Mouse (Mus musculus) retina, postnatal 1 day (tissue): Measurements from ENCODE around the gene Bbs10.

Source experiments
- DNase-seq: peaks from one replicate; pipeline ENCODE4 v3.0.0-alpha.2; 2012

Bbs10 gene

DNA sequence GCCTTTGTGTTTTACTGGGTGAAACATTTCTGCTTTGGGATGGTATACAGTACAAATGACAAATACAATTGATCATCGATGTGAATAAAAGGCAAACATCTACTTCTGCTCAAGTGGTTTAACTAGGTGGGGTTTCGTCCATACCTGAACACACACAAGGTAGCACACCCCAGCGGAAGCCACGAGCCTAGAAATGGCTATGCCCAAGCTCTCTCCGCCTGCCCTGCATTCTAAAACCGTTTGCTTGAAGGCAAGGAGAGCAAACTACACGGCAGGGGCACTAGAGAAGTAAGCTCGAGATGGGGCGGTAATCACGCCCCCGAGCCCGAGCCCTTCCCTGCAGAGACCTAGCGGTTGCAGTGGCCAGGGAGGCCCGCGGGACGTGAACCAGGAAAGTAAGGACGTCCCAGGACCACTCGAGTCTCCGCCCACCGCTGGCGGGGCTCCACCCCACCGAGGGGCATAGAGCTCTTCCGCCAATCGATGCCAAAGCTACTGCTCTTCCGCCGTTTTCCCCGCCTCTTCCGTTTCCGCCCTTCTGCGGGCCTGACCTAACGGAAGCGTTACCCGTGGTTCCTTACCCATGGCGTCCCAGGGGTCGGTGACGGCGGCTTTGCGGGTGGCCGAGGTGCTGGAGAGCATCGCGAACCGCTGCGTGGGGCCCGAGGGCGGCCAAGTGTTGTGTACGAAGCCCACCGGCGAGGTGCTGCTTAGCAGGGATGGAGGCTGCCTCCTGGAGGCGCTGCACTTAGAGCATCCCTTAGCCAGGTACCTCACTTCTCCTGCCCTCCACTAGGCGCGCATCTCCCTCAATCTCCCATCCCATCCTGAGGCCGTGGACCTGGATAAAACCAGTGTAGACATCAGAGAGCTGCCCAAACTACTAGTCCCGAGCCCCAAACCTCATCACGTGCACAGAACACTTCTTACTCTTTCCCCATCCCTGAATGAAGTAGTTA is at the start of gene Bbs10:
Bbs10 (plus strand) TSS at position 540 of the 959 bp plus-strand sequence.
- DNase-seq: peak; percentile 97

- DNase-seq: no peak
These were observed 48.3 kb upstream of the Bbs10 start for GRCm38 (mm10) chr10:111250192-111250591.

GRCm38 (mm10) chr10:111251666-111252065 is 46.8 kb upstream of the Bbs10 start:
- no peak for DNase-seq

- DNase-seq: no peak
These were observed 43.3 kb upstream of the Bbs10 start for GRCm38 (mm10) chr10:111255228-111255627.

DNA sequence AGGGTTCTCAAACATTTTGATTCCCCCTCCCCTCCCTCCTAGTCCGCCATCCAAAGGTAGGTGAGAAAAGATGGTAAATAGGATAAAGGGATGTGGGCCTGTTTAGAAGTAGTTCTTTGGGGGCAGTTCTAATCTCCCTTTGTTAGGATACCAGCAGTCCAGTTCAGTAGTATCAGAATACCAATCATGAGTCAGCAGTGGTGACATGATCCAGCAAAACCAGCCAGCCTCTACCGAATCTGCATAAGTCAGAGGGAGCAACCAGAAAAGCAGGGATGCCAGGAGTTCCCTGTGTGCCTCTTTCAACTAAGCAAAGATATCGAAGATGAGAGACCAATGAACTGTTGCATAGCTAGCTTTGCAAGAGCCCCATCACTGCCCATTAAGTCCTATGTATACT is 42.3 kb upstream of the Bbs10 start:
- DNase-seq: no peak

DNA sequence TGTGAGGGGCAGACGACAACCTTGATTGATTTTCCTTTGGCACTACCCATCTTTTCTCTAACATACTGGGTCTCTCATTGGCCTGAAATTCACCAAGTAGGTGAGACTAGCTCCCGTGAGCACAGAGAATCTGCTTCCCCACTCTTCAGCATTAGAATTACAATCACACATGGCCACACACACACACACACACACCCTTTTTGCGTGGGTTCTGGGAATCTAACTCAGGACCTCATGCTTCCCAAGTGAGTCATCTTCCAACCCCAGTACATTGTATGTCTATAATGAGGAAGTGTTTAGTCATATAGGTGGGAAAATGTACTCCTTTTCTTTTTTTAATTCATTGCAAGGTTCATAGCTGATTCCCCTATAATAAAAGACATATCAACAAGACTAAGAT is 41.1 kb upstream of the Bbs10 start:
- DNase-seq: no peak

GRCm38 (mm10) chr10:111258256-111258655 is 40.2 kb upstream of the Bbs10 start:
- DNase-seq: no peak

DNA sequence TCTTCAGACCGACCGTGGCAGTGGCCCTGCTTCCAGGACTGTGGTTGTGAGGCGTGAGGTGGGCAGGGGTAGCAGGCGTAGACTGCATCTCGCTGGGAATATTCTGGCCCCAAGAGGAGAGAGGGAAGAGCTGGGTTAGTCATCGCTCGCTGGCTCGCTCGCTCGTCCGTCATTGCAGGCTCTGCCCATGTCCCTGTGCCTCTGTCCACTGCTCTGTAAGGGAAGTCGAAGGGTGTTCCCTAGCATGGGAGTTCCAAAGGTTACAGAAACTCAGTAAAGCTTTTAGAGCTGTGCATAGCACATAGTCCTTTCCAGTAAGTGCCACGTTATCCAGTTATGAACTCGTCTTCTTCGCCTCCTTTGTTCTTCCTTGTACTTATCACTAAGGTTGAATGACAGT is 26.8 kb upstream of the Bbs10 start:
- DNase-seq: no peak

DNA sequence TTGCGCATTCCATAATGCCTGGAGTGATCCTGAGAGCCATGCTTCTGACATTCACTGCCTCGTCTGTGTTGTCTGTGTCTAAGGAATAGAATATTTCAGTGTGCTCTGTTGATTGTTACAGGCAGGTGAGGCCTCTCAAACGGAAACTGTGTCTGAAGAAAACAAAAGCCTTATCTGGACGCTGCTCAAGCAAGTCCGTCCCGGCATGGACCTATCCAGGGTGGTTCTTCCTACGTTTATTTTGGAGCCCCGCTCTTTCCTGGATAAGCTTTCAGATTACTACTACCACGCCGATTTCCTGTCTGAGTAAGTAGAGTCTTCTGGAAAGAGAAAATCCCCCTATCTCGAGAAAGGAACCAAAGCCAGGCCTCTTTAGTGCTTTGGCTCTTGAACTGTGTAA is 25.6 kb upstream of the Bbs10 start:
- DNase-seq: no peak

DNA sequence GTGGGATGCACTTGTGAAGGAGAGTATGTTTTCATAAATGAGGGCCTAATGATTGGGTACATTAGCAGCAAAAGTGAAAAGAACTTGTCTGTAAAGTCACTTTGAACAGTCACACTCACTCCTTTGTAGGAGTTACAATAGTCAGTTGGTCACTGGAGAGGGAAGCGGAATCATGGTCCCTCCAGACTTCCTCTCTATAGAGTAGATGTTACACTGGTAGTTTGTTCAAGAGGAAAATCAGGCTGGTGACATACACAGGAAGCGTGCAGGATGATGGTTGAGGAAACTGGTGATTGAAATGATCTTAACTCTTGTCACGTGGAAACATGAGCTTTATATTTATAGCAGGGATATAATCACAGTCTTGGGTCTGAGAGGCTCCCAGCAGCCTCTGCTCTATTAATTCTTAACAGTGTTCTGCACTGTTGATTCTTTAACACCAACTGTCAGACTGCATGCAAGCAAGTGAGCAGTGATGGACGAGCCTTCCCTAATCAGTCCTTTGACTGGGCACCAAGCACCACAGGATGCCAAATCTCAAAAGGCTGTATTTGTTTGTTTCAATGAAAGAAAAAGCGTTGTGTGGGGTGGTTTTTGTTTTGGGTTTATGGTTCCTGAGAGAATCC is 24.9 kb upstream of the Bbs10 start:
- DNase-seq: peak; percentile 66

- no peak for DNase-seq
These were observed 22.7 kb upstream of the Bbs10 start for GRCm38 (mm10) chr10:111275822-111276221.

DNA sequence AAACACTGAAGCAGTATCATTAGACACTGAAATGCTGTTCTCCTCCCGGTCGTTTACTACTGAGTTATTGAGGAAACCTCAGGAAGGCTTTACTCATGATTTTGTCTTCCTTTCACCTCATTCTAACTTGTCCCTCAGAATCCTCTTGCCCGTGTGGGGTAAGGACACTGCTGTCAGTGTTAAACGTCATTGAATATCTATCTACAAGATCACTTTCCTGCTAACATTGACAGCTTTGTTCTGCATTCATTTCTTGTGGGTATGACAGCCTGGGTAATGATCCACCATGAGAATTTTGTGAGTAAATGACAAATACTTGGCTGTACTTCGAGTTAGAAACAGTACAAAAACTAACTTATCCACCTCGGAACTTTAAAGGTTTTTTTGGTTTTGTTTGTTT is 848 bp upstream of the Bbs10 start:
- no peak for DNase-seq

GRCm38 (mm10) chr10:111299591-111299990 is 1.1 kb downstream of the Bbs10 start:
- DNase-seq: peak; percentile 37

DNA sequence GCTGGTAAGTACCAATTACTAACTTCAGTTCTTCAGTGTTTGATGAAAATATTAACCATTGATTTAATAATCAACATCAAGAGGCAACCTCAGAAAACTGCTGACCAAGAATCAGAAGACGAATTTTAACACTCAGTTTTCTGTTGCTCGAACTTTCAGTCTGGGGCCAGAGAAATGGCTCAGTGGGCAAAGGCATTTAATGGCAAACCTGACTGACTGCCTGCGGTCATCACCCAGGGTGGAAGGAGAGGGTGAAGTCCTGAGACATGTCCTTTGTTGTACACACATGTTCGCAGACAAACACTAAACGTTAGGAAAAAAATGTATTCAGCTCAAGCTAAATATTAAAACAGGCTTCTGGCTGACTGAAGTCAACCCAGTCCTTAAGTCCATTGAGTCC is 2.6 kb downstream of the Bbs10 start:
- DNase-seq: no peak

DNA sequence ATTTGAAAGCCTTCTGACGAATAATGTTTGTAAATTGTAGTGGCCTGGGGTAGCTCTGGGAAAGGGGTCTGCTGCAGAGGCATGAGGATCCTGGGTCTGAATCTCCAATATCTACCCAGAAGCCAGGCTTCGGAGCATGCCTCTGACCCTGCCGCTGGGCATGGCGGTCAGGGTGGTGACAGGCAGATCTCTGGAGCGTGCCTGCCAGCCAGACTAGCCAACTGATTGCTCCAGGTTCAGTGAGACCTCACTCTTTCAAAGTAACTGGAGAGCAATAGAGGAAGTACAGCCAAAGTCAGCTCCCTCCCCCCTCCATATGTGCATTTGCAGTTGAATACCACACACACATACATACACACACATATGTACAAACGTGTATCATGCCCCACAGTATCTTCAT is 4.0 kb downstream of the Bbs10 start:
- no peak for DNase-seq

DNA sequence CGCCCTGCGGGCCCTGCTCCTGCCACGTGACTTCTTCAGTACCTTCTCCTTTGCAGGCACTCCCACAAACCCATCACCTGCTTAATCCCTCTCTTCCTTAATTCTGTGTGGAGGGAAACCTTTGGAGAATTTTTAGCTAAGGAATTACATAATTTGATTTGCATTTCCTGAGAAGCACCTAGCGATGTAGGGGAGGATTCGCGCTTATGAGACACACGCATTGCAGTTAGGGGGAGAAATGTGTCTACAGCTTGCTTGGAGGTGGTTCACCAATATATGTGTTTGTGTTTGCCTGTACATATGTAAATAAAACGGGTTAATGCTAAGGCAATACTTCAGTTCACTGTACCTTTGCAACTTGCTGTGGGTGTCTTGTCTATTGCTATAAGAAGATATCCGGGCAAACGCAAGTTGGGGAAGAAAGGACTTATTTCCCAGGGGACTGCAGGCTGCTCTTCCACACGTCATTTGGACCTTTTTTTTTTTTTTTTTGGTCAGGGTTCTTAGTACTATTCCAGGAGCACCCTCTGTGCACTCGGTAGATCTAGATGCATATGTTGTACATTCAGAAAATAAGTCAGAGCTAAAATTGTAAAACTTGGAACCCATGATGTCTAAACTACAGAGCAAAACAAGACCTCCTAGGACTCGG is 10.5 kb downstream of the Bbs10 start:
- DNase-seq: no peak

DNA sequence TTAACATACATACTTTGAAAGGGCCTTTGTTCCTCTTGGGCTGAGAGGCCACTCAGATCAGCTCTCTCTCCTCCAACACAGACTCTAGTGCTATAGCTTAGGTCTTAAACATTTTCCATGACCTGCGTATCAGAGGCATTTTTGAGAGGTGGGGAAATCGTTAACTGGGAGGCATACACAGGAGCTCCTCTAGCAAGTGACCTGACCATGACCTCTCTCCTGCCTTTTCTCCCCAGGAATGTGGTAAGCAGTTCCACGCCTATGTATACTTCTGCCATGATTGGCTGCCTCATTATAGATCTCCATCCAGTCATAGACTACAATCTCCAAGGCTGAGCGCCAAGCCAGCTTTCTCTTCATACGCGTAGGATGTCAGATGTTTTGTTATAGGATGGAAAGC is 14.8 kb downstream of the Bbs10 start:
- DNase-seq: no peak

GRCm38 (mm10) chr10:111314636-111315395 is 16.3 kb downstream of the Bbs10 start:
- no peak for DNase-seq

DNA sequence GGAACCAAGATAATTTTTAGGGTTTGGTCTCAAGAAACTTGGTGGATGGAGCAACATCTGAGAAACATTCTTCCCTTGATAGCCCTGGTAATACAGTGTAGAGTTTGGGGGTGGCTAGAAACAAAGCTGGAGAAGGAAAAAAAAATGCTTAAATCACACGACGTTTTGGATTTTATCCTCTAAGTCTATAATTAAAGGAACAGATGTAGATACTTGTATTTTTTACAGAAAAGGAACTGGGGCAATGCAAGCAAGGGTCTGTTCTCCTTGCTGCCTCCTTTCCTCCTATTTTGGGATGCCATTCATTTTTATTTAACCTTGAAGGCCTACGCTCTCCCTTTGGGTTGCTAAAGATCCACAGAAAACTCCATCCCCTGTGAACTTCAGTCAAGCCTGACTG is 17.5 kb downstream of the Bbs10 start:
- DNase-seq: no peak

DNA sequence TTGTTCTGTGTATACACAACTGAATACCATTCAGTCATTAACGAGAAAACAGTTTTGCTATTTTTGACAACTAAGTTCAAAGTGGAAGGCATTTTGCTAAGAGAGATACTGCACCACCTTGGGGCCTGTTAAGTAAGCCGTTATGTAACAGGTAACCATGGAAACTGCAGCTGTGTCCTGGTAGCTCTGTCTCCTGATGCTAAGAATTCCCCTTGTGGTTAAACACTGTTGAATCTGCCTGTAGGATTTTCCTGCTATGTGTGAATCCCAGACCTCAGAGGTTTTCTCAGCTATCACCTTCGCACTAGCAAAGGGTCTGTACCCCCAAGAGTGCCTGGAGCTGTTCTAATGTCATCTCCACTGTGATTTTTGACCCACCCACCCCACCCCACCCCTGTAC is 19.5 kb downstream of the Bbs10 start:
- DNase-seq: peak; percentile 39

DNA sequence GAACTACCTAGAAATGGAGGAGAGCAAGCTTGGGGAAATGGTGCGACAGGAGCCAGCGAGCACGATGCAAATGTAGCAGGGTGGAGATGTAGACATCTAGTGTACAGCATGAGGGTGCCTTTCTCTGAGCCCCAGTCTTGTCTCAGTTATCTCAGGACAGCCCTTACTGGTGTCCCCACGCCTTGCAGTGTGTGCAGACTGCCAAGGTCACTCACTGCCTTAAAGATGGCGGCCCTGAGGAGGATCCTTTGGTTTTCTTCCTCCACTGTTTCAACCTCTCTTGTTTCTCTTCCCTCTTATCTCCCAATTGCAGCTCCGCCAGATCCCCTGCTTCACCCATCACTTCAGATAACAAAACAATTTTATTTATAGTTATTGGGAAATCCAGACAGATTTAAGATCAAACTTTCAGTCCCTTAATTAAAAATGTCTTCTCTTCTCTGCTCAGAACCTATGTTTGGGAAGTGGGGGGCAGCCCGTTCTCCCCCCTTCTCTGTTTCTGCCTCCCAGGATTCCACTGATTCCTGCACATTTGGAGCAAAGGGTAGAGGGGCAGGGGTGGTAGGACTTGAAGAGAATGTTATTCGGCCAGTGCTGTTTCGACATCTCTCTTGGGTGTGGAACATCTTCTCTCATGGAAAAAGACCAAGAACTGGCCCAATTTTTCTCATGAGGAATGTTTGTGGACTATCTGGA is 20.5 kb downstream of the Bbs10 start:
- DNase-seq: no peak

- no peak for DNase-seq
These were observed 22.1 kb downstream of the Bbs10 start for GRCm38 (mm10) chr10:111320579-111320978.
